8 mouse cellular contexts compared by ENCODE assay signal in the genomic region with DNA sequence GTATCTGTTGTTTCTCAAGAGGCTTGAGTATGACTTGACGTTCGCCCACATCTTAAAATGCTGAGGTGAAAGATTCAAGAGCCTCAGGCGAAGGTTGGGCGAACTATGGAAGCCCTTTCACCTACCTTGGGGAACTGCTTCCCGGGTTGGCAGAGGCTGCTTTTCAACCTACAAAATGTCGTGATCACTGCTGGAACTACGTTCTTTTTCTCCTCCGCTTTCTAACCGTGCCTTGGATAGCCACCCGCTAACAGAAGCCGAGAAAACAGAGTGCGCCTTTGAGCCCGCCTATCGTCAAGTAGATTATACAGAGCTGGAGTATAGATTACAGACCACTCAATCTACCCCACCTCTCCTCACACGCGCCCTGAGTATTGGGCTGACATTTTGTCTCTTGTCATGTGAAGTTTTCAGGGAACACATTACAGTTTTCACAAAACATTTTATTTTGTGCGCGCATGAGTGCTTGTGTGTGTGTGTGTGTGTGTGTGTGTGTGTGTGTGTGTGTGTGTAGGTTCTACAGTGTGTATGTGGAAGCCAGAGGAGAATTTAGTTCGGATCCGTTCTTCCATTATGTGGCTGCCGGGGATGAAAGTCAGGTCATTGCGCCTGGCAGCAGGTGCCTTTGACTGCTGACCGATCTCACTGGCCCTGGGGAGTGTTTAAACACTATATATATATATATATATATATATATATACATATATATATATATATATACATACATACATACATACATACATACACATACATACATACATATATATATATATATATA. TPM values are rescaled to one million over a fixed set of nuclear protein-coding genes. Genes with fewer than 3 reads are reported as not detected.
DNase-seq lines count a peak whose midpoint lies in the region; ATAC-seq and TF ChIP-seq lines count a peak whose summit lies in the region.

No protein-coding gene starts in this region.

- TF ChIP-seq POLR2A in lung, adult 2 months (IDR thresholded peaks at IDR 0.05; ENCODE audit: borderline replicate concordance, extremely low read depth, low read depth, low read length): no peak

- H3K27ac ChIP-seq in brown adipose tissue, adult 24 weeks (replicated peaks; ENCODE audit: low read depth, low read length): peak overlapping the region; percentile 90
- H3K27ac ChIP-seq in forebrain, embryonic 14.5 days (ENCODE audit: low read depth, low read length): no peak overlapping the region
- peak overlapping the region; percentile 73 for H3K27ac ChIP-seq in kidney, embryonic 16.5 days (ENCODE audit: low read length)

- no peaks in the 10 kb centered on the region for H3K27me3 ChIP-seq in forebrain, embryonic 14.5 days (replicated peaks; ENCODE audit: control insufficient read depth, insufficient read depth, low read length)
- H3K27me3 ChIP-seq in kidney, embryonic 16.5 days (ENCODE audit: insufficient read depth, low read length): no peaks in the 10 kb centered on the region

- peak overlapping the region; percentile 7 for H3K4me3 ChIP-seq in lung, adult 2 months (replicated peaks; ENCODE audit: extremely low read depth, low read depth, low read length)
- peak overlapping the region; percentile 53 for H3K4me3 ChIP-seq in brown adipose tissue, adult 24 weeks (ENCODE audit: insufficient read depth, low read depth, low read length)
- peak overlapping the region; percentile 32 for H3K4me3 ChIP-seq in forebrain, embryonic 14.5 days (ENCODE audit: low read depth, low read length)
- H3K4me3 ChIP-seq in kidney, embryonic 16.5 days (ENCODE audit: low read length): peak overlapping the region; percentile 33

- WGBS in lung, adult 2 months: 23% methylated on average over 23 of the region's 23 CpGs
- 29% methylated on average over 23 of the region's 23 CpGs for WGBS in forebrain, embryonic 14.5 days
- WGBS in kidney, embryonic 16.5 days: 20% methylated on average over 23 of the region's 23 CpGs

- peak overlapping the region; percentile 64 for H3K4me2 ChIP-seq in forebrain, embryonic 14.5 days (ENCODE audit: low read length)
- peak overlapping the region; percentile 57 for H3K4me2 ChIP-seq in kidney, embryonic 16.5 days (replicated peaks; ENCODE audit: low read depth, low read length)

- peak; percentile 60 for ATAC-seq in forebrain, embryonic 14.5 days
- peak; percentile 62 for ATAC-seq in kidney, embryonic 16.5 days (ENCODE audit: low FRiP score, low TSS enrichment)
- ATAC-seq in megakaryocyte progenitor cell, adult 5-6 weeks (replicated peaks; ENCODE audit: poor library complexity): peak; percentile 62

- H3K9me3 ChIP-seq in forebrain, embryonic 14.5 days (replicated peaks; ENCODE audit: control insufficient read depth, low read length): no peaks in the 10 kb centered on the region
- no peaks in the 10 kb centered on the region for H3K9me3 ChIP-seq in kidney, embryonic 16.5 days (ENCODE audit: low read length)

- peak; percentile 53 for DNase-seq in lung, adult 2 months
- no peak for DNase-seq in lung, postnatal 14 days
- DNase-seq in forebrain, embryonic 14.5 days (ENCODE audit: low spot score): peak; percentile 52
- peak; percentile 47 for DNase-seq in testis, postnatal 10 days (ENCODE audit: low spot score)
- DNase-seq in retina, postnatal 1 day: no peak

- no peak for TF ChIP-seq CTCF in lung, adult 2 months (IDR thresholded peaks at IDR 0.05; ENCODE audit: insufficient read depth, low read length)

- peak overlapping the region; percentile 55 for H3K9ac ChIP-seq in forebrain, embryonic 14.5 days (ENCODE audit: low read length)
- H3K9ac ChIP-seq in kidney, embryonic 16.5 days (replicated peaks; ENCODE audit: low read length): peak overlapping the region; percentile 29

- H3K36me3 ChIP-seq in forebrain, embryonic 14.5 days (ENCODE audit: control insufficient read depth, insufficient read depth, low read length): no peaks in the 10 kb centered on the region
- H3K36me3 ChIP-seq in kidney, embryonic 16.5 days (ENCODE audit: insufficient read depth, low read length): no peaks in the 10 kb centered on the region

- peaks cover 3% of the 10 kb centered on the region; the same call in 1 of the 2 replicates for H3K4me1 ChIP-seq in lung, adult 2 months (ENCODE audit: control insufficient read depth, insufficient read depth, low read length)
- H3K4me1 ChIP-seq in brown adipose tissue, adult 24 weeks (ENCODE audit: control insufficient read depth, insufficient read depth, insufficient read length, low read length): peaks cover 4% of the 10 kb centered on the region
- peaks cover 2% of the 10 kb centered on the region; the same call in 1 of the 2 replicates for H3K4me1 ChIP-seq in forebrain, embryonic 14.5 days (ENCODE audit: control insufficient read depth, insufficient read depth, low read length)
- H3K4me1 ChIP-seq in kidney, embryonic 16.5 days (ENCODE audit: insufficient read depth, low read length): peaks cover 14% of the 10 kb centered on the region

RNA-seq across cellular contexts. Expression of a gene that starts 0.7 kb away (rescaled TPM):
- polyA plus RNA-seq in lung, adult 2 months (2012; rRNA removed): 2.6 and 3.5 TPM in 2 replicates
- not detected in 2 replicates for polyA plus RNA-seq in brown adipose tissue, adult 24 weeks (2012; ENCODE audit: insufficient read depth, insufficient read length, missing spikeins)
- polyA plus RNA-seq in forebrain, embryonic 14.5 days (2014; fragmentation: Nextera tagmentation; extraction: Ambion mirVana): 0.34 and 0.42 TPM in 2 replicates
- polyA plus RNA-seq in kidney, embryonic 16.5 days (2015; fragmentation: Nextera tagmentation; extraction: Ambion mirVana): 0.06 and 0.09 TPM in 2 replicates
- total RNA-seq in megakaryocyte progenitor cell, adult 5-6 weeks (2015): 0.02 and 0.05 TPM in 2 replicates
- 0.04 TPM in 1 of 2 replicates, not detected in the other for total RNA-seq in megakaryocyte progenitor cell, adult 5-6 weeks (2017)

RNA-seq across cellular contexts. Expression of a gene that starts 26.0 kb away (rescaled TPM):
- 40.4 and 66.9 TPM in 2 replicates for polyA plus RNA-seq in lung, adult 2 months (2012; rRNA removed)
- 2,272 and 2,335 TPM in 2 replicates for polyA plus RNA-seq in brown adipose tissue, adult 24 weeks (2012; ENCODE audit: insufficient read depth, insufficient read length, missing spikeins)
- polyA plus RNA-seq in forebrain, embryonic 14.5 days (2014; fragmentation: Nextera tagmentation; extraction: Ambion mirVana): 163 and 179 TPM in 2 replicates
- polyA plus RNA-seq in kidney, embryonic 16.5 days (2015; fragmentation: Nextera tagmentation; extraction: Ambion mirVana): 230 and 251 TPM in 2 replicates
- 167 and 175 TPM in 2 replicates for total RNA-seq in megakaryocyte progenitor cell, adult 5-6 weeks (2015)
- total RNA-seq in megakaryocyte progenitor cell, adult 5-6 weeks (2017): 121 and 123 TPM in 2 replicates

Comparison
In these comparisons a context has a peak if more than half of its experiments do, and no peak if none do; other contexts are left out.
1. DNase-seq: peak in lung, adult 2 months (single experiment), forebrain, embryonic 14.5 days (single experiment) and testis, postnatal 10 days (single experiment); none in lung, postnatal 14 days (single experiment) and retina, postnatal 1 day (single experiment).
2. Peak in every context shown above with its lines, with median percentiles within 50 percentile points of each other: H3K4me3 ChIP-seq and ATAC-seq.